Mouse (Mus musculus) testis, postnatal 14 days (tissue): Measurements from ENCODE around the gene Aldh2.
"Not testable (repeated sequence)": the region's sequence is repeated elsewhere in the genome, so short reads cannot be mapped to it uniquely, and the experiment has no call there.

Source experiments
- DNase-seq: peaks from one replicate; pipeline ENCODE4 v3.0.0; 2021; ENCODE audit warnings: low spot score

Gene Aldh2

GRCm38 (mm10) chr5:121593451-121594401, at the start of gene Aldh2:
Aldh2 (minus strand) TSS chr5:121593824.
- DNase-seq, result peak; percentile 82

GRCm38 (mm10) chr5:121639601-121640000, 46.0 kb upstream of the Aldh2 start:
- DNase-seq, result no peak

GRCm38 (mm10) chr5:121637296-121637695, 43.7 kb upstream of the Aldh2 start:
- DNase-seq, result no peak

- DNase-seq, result no peak
Measured at GRCm38 (mm10) chr5:121634668-121635067, 41.0 kb upstream of the Aldh2 start.

GRCm38 (mm10) chr5:121632804-121633203, 39.2 kb upstream of the Aldh2 start:
- DNase-seq, result no peak

- DNase-seq, result not testable (repeated sequence)
Measured at GRCm38 (mm10) chr5:121631106-121631647, 37.6 kb upstream of the Aldh2 start.

- peak; percentile 47 for DNase-seq
Measured at GRCm38 (mm10) chr5:121627871-121628270, 34.2 kb upstream of the Aldh2 start.

GRCm38 (mm10) chr5:121623241-121623640, 29.6 kb upstream of the Aldh2 start:
- no peak for DNase-seq

- DNase-seq, result no peak
Measured at GRCm38 (mm10) chr5:121621102-121621501, 27.5 kb upstream of the Aldh2 start.

GRCm38 (mm10) chr5:121618592-121619513, 25.2 kb upstream of the Aldh2 start, which contains the start of gene Acad12:
Acad12 (minus strand) TSS chr5:121618938.
- peak; percentile 79 for DNase-seq

GRCm38 (mm10) chr5:121614921-121615320, 21.3 kb upstream of the Aldh2 start:
- DNase-seq, result not testable (repeated sequence)

- DNase-seq, result no peak
Measured at GRCm38 (mm10) chr5:121612036-121612435, 18.4 kb upstream of the Aldh2 start.

GRCm38 (mm10) chr5:121609556-121610135, 16.0 kb upstream of the Aldh2 start:
- DNase-seq, result not testable (repeated sequence)

GRCm38 (mm10) chr5:121606151-121606550, 12.5 kb upstream of the Aldh2 start:
- peak; percentile 61 for DNase-seq

- DNase-seq, result not testable (repeated sequence)
Measured at GRCm38 (mm10) chr5:121603815-121604214, 10.2 kb upstream of the Aldh2 start.

- DNase-seq, result peak; percentile 80
Measured at GRCm38 (mm10) chr5:121601547-121602299, 8.1 kb upstream of the Aldh2 start.

GRCm38 (mm10) chr5:121598871-121599610, 5.4 kb upstream of the Aldh2 start:
- DNase-seq, result no peak

GRCm38 (mm10) chr5:121597991-121598537, 4.4 kb upstream of the Aldh2 start:
- DNase-seq, result no peak

- no peak for DNase-seq
Measured at GRCm38 (mm10) chr5:121597332-121597731, 3.7 kb upstream of the Aldh2 start.

GRCm38 (mm10) chr5:121596226-121596625, 2.6 kb upstream of the Aldh2 start:
- no peak for DNase-seq
